Mouse (Mus musculus) midbrain, embryonic 15.5 days (tissue): ENCODE measurements around the gene 4930578C19Rik. TPM values are rescaled to one million over a fixed set of nuclear protein-coding genes. Genes with fewer than 3 reads are reported as not detected.

ENCODE experiments used
- ATAC-seq: fragments of 200-750 bp; cut with Nextera tagmentation; replicated peaks from 2 replicates; pipeline ENCODE4 v1.8.0; 2017; ENCODE audit warnings: moderate TSS enrichment
- H3K27ac ChIP-seq: fragments of 300-500 bp; sonication (generic); 2 replicates; pipeline ENCODE4 v1.5.1; 2015; ENCODE audit warnings: mild to moderate bottlenecking, inconsistent platforms
- H3K27me3 ChIP-seq: fragments of 300-500 bp; sonication (generic); replicated peaks from 2 replicates; pipeline ENCODE4 v1.6.1; 2015; ENCODE audit warnings: inconsistent platforms
- H3K36me3 ChIP-seq: fragments of 300-500 bp; sonication (generic); replicated peaks from 2 replicates; pipeline ENCODE4 v1.6.1; 2015; ENCODE audit warnings: inconsistent platforms
- H3K4me1 ChIP-seq: fragments of 300-500 bp; sonication (generic); 2 replicates; pipeline ENCODE4 v1.6.1; 2015; ENCODE audit warnings: inconsistent platforms
- H3K4me2 ChIP-seq: fragments of 300-500 bp; sonication (generic); 2 replicates; pipeline ENCODE4 v1.6.1; 2015; ENCODE audit warnings: inconsistent platforms, mild to moderate bottlenecking, moderate library complexity
- H3K4me3 ChIP-seq: fragments of 300-500 bp; sonication (generic); 2 replicates; pipeline ENCODE4 v1.5.1; 2015; ENCODE audit warnings: mild to moderate bottlenecking, inconsistent platforms
- H3K9ac ChIP-seq: fragments of 300-500 bp; sonication (generic); 2 replicates; pipeline ENCODE4 v1.6.1; 2015; ENCODE audit warnings: mild to moderate bottlenecking, inconsistent platforms
- H3K9me3 ChIP-seq: fragments of 300-500 bp; sonication (generic); 2 replicates; pipeline ENCODE4 v1.6.1; 2016; ENCODE audit warnings: inconsistent platforms
- WGBS: fragments of 180-500 bp; shearing (Covaris S2); methylation state at CpG from one replicate; pipeline ENCODE4 v1.1.7; 2015; ENCODE audit warnings: mixed read lengths; 5-methylcytosine and 5-hydroxymethylcytosine counted together
- polyA plus RNA-seq: library from polyadenylated mRNA; unstranded; fragments of >200 nt; fragmentation: Nextera tagmentation; extraction: Ambion mirVana; gene quantifications from 2 replicates; pipeline ENCODE4 v1.2.1, GENCODE M21; 2015

4930578C19Rik gene
- 0.66 and 0.92 TPM in 2 replicates for polyA plus RNA-seq

DNA sequence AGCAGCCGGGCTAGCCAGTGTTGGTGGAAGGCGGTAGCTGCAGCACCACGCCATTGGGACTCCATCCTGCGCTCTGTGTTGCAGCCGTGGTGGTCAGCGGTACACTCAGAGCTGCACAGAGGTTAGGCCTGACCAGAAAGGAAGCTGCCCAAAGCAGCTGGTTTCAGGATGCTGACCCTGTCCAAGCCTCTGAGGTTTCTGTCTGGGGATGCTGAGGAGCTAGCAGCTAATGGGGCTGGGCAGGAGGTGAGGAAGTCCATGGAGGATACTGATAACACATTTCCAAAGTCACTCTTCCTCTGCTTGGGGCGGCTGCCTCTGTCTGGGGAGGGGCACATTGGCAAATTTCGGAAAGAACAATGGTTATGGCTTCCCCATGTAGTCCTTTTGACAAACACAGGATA, at the start of gene 4930578C19Rik:
Gene 4930578C19Rik, minus strand, starts transcription at position 200 of the 404 bp plus-strand sequence.
- Histone ChIP-seq H3K36me3 (no peaks in the 10 kb centered on the region), H3K9ac (no peak within 1 kb of the TSS), H3K27ac (no peak within 1 kb of the TSS), H3K4me3 (no peak within 1 kb of the TSS), H3K27me3 (no peaks in the 10 kb centered on the region), H3K9me3 (no peaks in the 10 kb centered on the region), H3K4me1 (no peaks in the 10 kb centered on the region), H3K4me2 (no peak within 1 kb of the TSS)
- no peak for ATAC-seq
- 80% methylated on average over 8 of the region's 8 CpGs for WGBS

DNA sequence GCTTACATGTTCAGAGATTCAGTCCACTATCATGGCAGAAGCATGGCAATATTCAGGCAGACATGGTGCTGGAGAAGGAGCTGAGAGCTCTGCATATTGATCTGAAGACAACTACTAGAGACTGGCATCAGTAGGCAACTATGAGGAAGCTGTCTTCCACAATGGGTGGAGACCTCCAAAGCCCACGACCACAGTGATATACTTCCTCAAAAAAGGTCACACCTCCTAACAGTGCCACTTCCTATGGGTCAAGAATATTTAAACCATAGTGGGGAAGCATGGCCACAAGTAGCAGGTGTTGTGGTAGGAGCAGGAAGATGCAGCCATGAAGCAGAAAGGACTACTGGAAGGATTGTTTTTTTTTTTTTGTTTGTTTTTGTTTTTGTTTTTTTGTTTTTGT, 6.5 kb upstream of the 4930578C19Rik start:
- no peak overlapping the region for H3K4me2 ChIP-seq
- 85% methylated on average over 1 of the region's 1 CpGs for WGBS
- no peaks in the 10 kb centered on the region for H3K36me3 ChIP-seq
- no peaks in the 10 kb centered on the region for H3K9me3 ChIP-seq
- H3K4me1 ChIP-seq, result no peaks in the 10 kb centered on the region
- H3K9ac ChIP-seq, result no peak overlapping the region
- ATAC-seq, result no peak
- no peak overlapping the region for H3K27ac ChIP-seq
- no peaks in the 10 kb centered on the region for H3K27me3 ChIP-seq
- no peak overlapping the region for H3K4me3 ChIP-seq

DNA sequence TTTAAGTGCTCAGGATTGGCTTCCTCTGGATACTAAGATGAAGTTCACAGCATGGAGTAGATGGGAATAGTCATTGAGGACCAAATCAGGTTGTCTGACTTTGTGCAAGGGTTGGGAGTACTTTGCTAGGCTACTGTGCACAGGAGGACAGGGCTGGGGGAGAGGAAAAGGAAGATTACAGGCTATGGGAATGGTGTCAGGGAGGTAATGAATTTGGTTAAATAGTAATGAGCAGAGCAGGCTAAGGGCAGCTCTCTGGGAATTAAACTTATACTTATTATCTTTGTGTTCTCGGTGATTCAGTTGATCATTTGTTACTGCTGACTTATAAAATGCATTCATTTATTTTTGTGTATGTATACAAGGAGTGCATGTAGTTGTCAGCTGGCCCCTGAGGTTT, 1.7 kb upstream of the 4930578C19Rik start:
- 84% methylated on average over 1 of the region's 1 CpGs for WGBS
- H3K4me2 ChIP-seq, result no peak overlapping the region
- no peak overlapping the region for H3K4me3 ChIP-seq
- H3K36me3 ChIP-seq, result no peaks in the 10 kb centered on the region
- H3K4me1 ChIP-seq, result no peaks in the 10 kb centered on the region
- no peaks in the 10 kb centered on the region for H3K27me3 ChIP-seq
- no peak overlapping the region for H3K9ac ChIP-seq
- H3K27ac ChIP-seq, result no peak overlapping the region
- ATAC-seq, result no peak
- no peaks in the 10 kb centered on the region for H3K9me3 ChIP-seq

DNA sequence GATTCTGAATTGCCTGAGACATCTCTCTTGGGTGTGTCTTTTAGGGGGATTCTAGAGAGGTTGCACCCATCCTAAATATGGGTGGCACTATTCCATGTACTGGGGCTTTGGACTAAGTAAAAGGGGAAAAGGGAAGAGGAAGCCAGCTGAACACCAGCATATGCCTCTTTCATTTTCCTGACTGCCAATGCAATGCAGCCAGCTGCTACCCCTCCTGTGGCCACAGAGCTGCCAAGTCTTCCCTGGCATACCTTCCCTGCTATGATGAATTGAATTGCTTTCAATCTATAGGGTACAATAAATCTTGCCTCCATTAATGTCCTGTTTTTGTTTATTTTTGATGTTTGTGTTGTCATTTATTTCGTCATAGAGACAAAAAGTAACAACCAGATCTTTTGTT, 9.6 kb downstream of the 4930578C19Rik start:
- no peaks in the 10 kb centered on the region for H3K9me3 ChIP-seq
- no peaks in the 10 kb centered on the region for H3K36me3 ChIP-seq
- no peaks in the 10 kb centered on the region for H3K4me1 ChIP-seq
- no peak for ATAC-seq
- H3K27me3 ChIP-seq, result no peaks in the 10 kb centered on the region
- no peak overlapping the region for H3K4me2 ChIP-seq
- H3K4me3 ChIP-seq, result no peak overlapping the region
- WGBS, result 56% methylated on average over 1 of the region's 1 CpGs
- H3K27ac ChIP-seq, result no peak overlapping the region
- no peak overlapping the region for H3K9ac ChIP-seq

DNA sequence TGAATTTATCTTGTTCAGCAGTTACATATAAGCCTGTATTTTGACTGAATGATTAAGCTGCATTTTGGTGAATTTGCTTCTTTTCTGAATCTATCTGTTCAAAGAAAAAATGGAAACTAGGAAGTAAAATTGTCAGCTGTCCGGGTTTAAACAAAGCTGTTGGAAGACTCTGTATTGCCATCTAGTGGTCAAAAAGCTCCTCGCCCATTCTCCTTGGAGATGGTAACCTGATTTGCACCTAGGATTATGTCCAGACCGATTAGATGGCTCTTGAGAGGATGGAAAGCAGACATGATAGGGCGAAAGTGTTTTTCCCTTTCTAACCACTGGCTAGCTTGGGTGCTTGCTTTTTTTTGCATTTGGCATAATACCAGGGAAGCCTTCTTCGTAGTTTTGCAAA, 19.1 kb downstream of the 4930578C19Rik start:
- no peaks in the 10 kb centered on the region for H3K36me3 ChIP-seq
- ATAC-seq, result 0 out of 2 replicates have a peak, but pooled peaks have one; percentile 58
- WGBS, result 34% methylated on average over 5 of the region's 5 CpGs
- H3K9ac ChIP-seq, result no peak overlapping the region
- H3K27me3 ChIP-seq, result no peaks in the 10 kb centered on the region
- no peak overlapping the region for H3K27ac ChIP-seq
- H3K9me3 ChIP-seq, result no peaks in the 10 kb centered on the region
- H3K4me3 ChIP-seq, result no peak overlapping the region
- H3K4me1 ChIP-seq, result no peaks in the 10 kb centered on the region
- H3K4me2 ChIP-seq, result no peak overlapping the region

DNA sequence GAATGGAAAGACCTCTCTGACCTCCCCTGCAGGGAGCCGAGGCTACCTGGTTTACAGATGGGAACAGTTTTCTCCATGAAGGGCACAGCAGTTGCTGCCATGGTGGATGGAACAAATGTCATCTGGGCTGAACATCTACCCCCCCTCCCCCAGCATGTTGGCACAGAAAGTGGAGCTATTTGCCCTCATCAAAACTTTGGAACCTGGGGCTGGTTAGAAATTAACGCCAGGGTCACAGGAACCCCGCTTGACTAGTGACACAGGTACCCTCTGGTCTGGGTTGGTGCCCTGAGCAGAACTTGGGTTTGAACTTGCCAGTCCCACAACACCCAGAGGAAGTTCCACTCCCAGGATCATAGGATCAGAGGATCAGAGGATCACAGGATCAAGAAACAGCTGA, 35.7 kb downstream of the 4930578C19Rik start:
- Histone ChIP-seq H3K36me3 (no peaks in the 10 kb centered on the region), H3K9ac (no peak overlapping the region), H3K4me1 (no peaks in the 10 kb centered on the region), H3K27ac (no peak overlapping the region), H3K4me2 (no peak overlapping the region), H3K9me3 (no peaks in the 10 kb centered on the region), H3K27me3 (no peaks in the 10 kb centered on the region), H3K4me3 (no peak overlapping the region)
- no peak for ATAC-seq
- WGBS, result 93% methylated on average over 3 of the region's 3 CpGs

DNA sequence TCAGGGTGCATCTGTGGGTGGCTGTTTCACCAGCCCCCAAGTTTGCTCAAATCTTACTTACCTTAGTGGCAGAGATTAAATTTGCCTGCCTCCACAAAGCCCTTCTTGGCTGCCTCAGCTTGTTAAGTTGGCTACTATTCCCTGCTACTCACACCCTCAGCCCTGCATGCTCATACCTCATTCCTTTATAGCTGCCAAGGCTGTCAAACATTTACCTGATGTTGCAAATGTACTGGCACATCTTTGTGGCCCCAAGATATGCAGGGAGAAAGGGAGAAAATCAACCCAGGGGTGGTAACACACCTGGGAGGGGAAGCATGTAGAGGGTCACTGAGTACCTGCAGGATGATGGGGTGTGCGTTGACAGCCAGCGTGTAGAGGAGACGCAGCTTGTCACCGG, 38.0 kb downstream of the 4930578C19Rik start:
- no peak overlapping the region for H3K27ac ChIP-seq
- no peaks in the 10 kb centered on the region for H3K27me3 ChIP-seq
- WGBS, result 92% methylated on average over 4 of the region's 4 CpGs
- H3K4me3 ChIP-seq, result no peak overlapping the region
- no peaks in the 10 kb centered on the region for H3K9me3 ChIP-seq
- H3K4me2 ChIP-seq, result no peak overlapping the region
- H3K4me1 ChIP-seq, result no peaks in the 10 kb centered on the region
- H3K36me3 ChIP-seq, result no peaks in the 10 kb centered on the region
- no peak for ATAC-seq
- no peak overlapping the region for H3K9ac ChIP-seq

DNA sequence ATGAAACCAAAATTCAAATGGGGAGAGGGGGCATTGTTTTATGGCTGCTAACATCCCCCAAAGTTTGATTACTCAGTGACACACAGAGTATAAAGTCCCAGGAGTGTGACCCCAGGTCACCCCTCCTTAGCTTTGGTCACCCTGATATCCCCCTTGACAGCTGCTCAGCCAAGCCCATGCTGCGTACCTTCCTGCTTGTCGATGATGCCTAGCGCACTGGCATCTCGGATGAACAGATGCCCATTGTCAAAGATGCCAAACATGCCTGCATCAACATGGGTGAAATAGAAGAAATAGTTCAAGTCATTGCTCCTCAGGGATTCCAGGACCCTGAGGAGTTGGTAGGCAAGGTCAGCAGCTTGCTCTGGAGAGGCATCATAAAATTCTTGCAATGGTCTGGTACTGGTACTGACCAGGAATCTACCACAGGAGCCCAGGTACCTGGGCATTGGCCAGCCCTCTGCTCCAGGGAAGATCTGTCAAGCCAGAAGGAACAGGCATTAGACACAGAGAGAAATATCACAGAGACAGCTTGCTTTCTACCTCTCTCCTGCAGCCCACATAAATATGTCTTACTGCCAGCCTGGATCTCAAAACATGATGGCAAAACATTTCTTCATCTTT, 40.9 kb downstream of the 4930578C19Rik start:
- no peaks in the 10 kb centered on the region for H3K36me3 ChIP-seq
- H3K4me3 ChIP-seq, result no peak overlapping the region
- WGBS, result 97% methylated on average over 4 of the region's 4 CpGs
- no peaks in the 10 kb centered on the region for H3K4me1 ChIP-seq
- H3K9me3 ChIP-seq, result no peaks in the 10 kb centered on the region
- H3K27me3 ChIP-seq, result no peaks in the 10 kb centered on the region
- H3K4me2 ChIP-seq, result no peak overlapping the region
- no peak for ATAC-seq
- no peak overlapping the region for H3K9ac ChIP-seq
- no peak overlapping the region for H3K27ac ChIP-seq

DNA sequence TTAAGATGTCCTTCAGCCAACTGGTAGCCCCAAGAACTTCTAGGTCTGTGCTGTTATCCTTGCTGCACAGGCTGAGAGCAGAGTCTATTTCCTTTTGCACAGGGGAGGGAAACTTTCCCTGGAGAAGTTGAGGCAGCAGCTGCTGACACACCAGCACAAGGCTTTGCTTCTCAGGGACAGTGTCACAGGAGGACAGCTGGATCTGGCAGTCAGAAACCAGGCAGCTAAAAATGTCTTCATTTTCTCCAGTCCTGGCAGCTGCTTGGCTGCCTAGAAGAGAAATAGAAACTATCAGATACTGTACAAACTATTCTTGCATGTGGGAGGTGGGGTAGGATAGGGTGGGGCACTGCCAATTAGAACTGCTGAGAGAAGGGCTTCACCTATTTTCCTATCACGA, 42.2 kb downstream of the 4930578C19Rik start:
- Histone ChIP-seq H3K27me3 (no peaks in the 10 kb centered on the region), H3K36me3 (no peaks in the 10 kb centered on the region), H3K9ac (no peak overlapping the region), H3K27ac (no peak overlapping the region), H3K4me1 (no peaks in the 10 kb centered on the region), H3K4me3 (no peak overlapping the region), H3K4me2 (no peak overlapping the region), H3K9me3 (no peaks in the 10 kb centered on the region)
- no peak for ATAC-seq
- 39% methylated on average over 1 of the region's 1 CpGs for WGBS

DNA sequence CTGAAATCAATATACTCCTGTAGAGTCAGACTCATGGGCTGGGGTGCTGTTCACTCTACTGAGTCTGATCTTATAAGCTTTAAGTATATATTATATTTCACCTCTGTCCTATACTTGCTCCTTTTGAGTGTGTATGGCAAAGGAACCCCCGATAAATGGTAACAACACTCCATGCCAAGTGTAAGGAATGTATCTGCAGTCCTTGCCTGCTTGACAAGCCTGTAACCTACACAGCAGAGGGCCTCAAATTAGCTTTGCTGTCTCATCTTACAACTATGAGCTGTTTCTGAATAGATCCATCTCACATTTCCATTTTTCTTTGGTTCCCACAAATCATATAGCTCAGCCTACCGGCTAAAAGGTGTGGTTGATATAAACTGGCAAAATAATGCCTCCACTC, 46.6 kb downstream of the 4930578C19Rik start:
- no peak for ATAC-seq
- no peaks in the 10 kb centered on the region for H3K36me3 ChIP-seq
- WGBS, result 92% methylated on average over 2 of the region's 2 CpGs
- H3K4me1 ChIP-seq, result no peaks in the 10 kb centered on the region
- no peak overlapping the region for H3K4me2 ChIP-seq
- H3K9me3 ChIP-seq, result no peaks in the 10 kb centered on the region
- H3K9ac ChIP-seq, result no peak overlapping the region
- no peaks in the 10 kb centered on the region for H3K27me3 ChIP-seq
- H3K4me3 ChIP-seq, result no peak overlapping the region
- no peak overlapping the region for H3K27ac ChIP-seq

DNA sequence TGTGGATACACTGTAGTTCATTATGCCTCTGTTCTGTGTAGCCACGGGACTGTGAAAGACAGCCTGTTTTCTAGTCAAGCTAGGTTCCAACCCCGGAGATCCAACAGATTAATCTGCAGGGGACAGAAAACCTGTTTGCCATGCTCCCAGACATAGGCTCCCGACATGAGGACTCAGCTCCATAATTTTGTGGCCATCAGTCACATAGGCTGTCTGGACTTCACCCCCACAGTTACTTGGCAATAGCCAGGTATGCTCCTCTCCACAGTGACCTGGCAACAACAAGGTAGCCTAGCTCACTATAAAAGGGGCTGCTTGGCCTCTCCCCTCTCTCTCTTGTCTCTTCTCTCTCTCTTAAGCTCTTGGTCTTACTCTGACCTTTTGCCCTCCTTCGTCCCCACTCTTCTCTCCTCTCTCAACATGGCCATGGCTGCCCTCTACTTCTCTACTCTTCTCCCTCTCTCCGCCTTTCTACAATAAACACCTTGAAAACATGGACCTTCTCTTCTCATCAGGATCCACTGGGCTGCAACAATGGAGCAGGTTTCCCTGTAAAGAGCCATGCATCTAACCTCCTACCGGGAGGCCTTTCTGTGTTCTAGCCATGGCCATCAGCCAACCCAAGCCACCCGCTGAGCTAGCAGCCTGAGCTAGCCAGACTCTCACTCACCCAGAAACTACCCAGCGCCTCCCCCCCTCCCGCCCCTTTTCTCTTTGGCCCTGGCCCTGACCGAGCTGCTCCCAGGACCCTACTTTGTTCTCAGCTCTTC, 49.9 kb downstream of the 4930578C19Rik start:
- H3K27me3 ChIP-seq, result no peaks in the 10 kb centered on the region
- no peak overlapping the region for H3K27ac ChIP-seq
- WGBS, result 85% methylated on average over 10 of the region's 10 CpGs
- no peaks in the 10 kb centered on the region for H3K9me3 ChIP-seq
- no peak overlapping the region for H3K9ac ChIP-seq
- H3K4me2 ChIP-seq, result no peak overlapping the region
- H3K4me1 ChIP-seq, result no peaks in the 10 kb centered on the region
- H3K4me3 ChIP-seq, result no peak overlapping the region
- no peak for ATAC-seq
- no peaks in the 10 kb centered on the region for H3K36me3 ChIP-seq

DNA sequence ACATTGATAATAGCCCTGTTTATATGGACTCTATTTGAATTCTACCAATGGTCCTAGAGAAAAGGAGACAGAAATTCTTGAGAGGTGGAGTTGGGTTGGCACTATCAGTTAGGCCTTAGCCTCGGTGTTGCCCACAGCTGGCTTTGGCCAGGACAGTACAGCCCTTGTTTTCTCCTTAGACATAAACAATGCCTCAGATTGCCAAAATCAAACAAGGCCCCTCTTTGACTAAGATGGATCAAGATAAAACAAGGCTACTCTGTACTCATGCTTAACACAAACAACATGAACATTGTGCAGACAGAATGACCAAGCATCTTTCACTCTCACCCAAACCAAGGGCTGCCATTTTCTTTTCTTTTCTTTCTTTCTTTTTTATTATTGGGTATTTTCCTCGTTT, 51.6 kb downstream of the 4930578C19Rik start:
- H3K27me3 ChIP-seq, result no peaks in the 10 kb centered on the region
- WGBS, result 69% methylated on average over 2 of the region's 2 CpGs
- no peak overlapping the region for H3K27ac ChIP-seq
- no peaks in the 10 kb centered on the region for H3K4me1 ChIP-seq
- H3K9me3 ChIP-seq, result no peaks in the 10 kb centered on the region
- no peaks in the 10 kb centered on the region for H3K36me3 ChIP-seq
- H3K4me2 ChIP-seq, result no peak overlapping the region
- no peak overlapping the region for H3K9ac ChIP-seq
- no peak overlapping the region for H3K4me3 ChIP-seq
- ATAC-seq, result no peak

DNA sequence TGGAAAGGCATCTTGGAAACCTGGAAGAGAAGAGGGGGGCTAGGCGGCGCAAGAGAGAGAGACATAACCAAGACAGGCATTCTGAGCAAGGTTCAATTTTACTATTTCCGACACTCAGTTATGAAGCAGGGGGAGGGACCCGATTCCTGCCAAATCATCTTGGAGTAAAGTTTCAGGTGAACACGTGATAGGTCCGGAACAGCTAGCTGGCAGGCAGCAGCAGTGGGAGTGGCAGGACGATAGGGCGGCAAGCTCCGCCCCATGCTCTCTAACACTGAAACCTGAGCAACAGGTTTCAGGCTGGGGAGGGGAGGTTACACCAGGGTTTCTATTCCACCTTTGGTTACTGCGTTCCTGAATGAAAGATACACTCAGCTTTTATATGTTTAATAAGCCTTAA, 58.9 kb downstream of the 4930578C19Rik start:
- 63% methylated on average over 10 of the region's 10 CpGs for WGBS
- no peaks in the 10 kb centered on the region for H3K36me3 ChIP-seq
- H3K4me1 ChIP-seq, result no peaks in the 10 kb centered on the region
- H3K27me3 ChIP-seq, result no peaks in the 10 kb centered on the region
- ATAC-seq, result no peak
- H3K9me3 ChIP-seq, result no peaks in the 10 kb centered on the region
- no peak overlapping the region for H3K27ac ChIP-seq
- H3K9ac ChIP-seq, result no peak overlapping the region
- no peak overlapping the region for H3K4me3 ChIP-seq
- no peak overlapping the region for H3K4me2 ChIP-seq
